Mouse (Mus musculus): Measurements from ENCODE around the gene Afg1l. TPM values are rescaled to one million over a fixed set of nuclear protein-coding genes. Genes with fewer than 3 reads are reported as not detected.

Gene Afg1l
- 16.5 and 17.2 TPM in 2 replicates for polyA plus RNA-seq (2015; fragmentation: Nextera tagmentation; extraction: Ambion mirVana)

GRCm38 (mm10) chr10:42478341-42478720 is at the start of gene Afg1l:
Gene Afg1l, minus strand, starts transcription at chr10:42478565.
- H3K4me3 ChIP-seq = peak within 1 kb of the TSS; percentile 77
- WGBS = under 1% methylated on average over 29 of the region's 29 CpGs

GRCm38 (mm10) chr10:42525682-42526081 is 47.3 kb upstream of the Afg1l start:
- Histone ChIP-seq H3K9me3 (replicated peaks) (no peaks in the 10 kb centered on the region), H3K27ac (no peak overlapping the region), H3K9ac (no peak overlapping the region), H3K4me3 (no peak overlapping the region), H3K4me2 (no peak overlapping the region), H3K4me1 (replicated peaks) (peaks cover 13% of the 10 kb centered on the region), H3K27me3 (no peaks in the 10 kb centered on the region), H3K36me3 (peaks cover 33% of the 10 kb centered on the region; the same call in 1 of the 2 replicates)
- no peak for ATAC-seq (replicated peaks; ENCODE audit: insufficient number of reproducible peaks, insufficient read depth, low FRiP score, low read depth)
- 90% methylated on average over 3 of the region's 3 CpGs for WGBS

More at GRCm38 (mm10) chr10:42478341-42478720, at the start of gene Afg1l:
- Histone ChIP-seq H3K27ac (peak within 1 kb of the TSS; percentile 98), H3K27me3 (no peaks in the 10 kb centered on the region), H3K36me3 (no peaks in the 10 kb centered on the region), H3K4me1 (replicated peaks) (peaks cover 16% of the 10 kb centered on the region), H3K4me2 (peak within 1 kb of the TSS; percentile 89), H3K9me3 (replicated peaks) (no peaks in the 10 kb centered on the region), H3K9ac (peak within 1 kb of the TSS; percentile 87)
- ATAC-seq (replicated peaks; ENCODE audit: insufficient number of reproducible peaks, insufficient read depth, low FRiP score, low read depth) = peak; percentile 94

- no peaks in the 10 kb centered on the region for H3K9me3 ChIP-seq (replicated peaks)
- H3K27me3 ChIP-seq = no peaks in the 10 kb centered on the region
- H3K27ac ChIP-seq = no peak overlapping the region
- H3K36me3 ChIP-seq = peaks cover 21% of the 10 kb centered on the region; the same call in 1 of the 2 replicates
- no peak overlapping the region for H3K9ac ChIP-seq
- no peak overlapping the region for H3K4me3 ChIP-seq
- no peak for ATAC-seq (replicated peaks; ENCODE audit: insufficient number of reproducible peaks, insufficient read depth, low FRiP score, low read depth)
- no peak overlapping the region for H3K4me2 ChIP-seq
- 80% methylated on average over 11 of the region's 11 CpGs for WGBS
- H3K4me1 ChIP-seq (replicated peaks) = peaks cover 16% of the 10 kb centered on the region
Measured at GRCm38 (mm10) chr10:42523556-42524162, 45.3 kb upstream of the Afg1l start.

- Histone ChIP-seq H3K4me1 (replicated peaks) (peaks cover 18% of the 10 kb centered on the region), H3K27ac (no peak overlapping the region)
- no peak for ATAC-seq (replicated peaks; ENCODE audit: insufficient number of reproducible peaks, insufficient read depth, low FRiP score, low read depth)
Measured at GRCm38 (mm10) chr10:42522912-42523311, 44.5 kb upstream of the Afg1l start.

GRCm38 (mm10) chr10:42521315-42521981 is 43.1 kb upstream of the Afg1l start:
- peaks cover 18% of the 10 kb centered on the region for H3K4me1 ChIP-seq (replicated peaks)
- no peak overlapping the region for H3K4me2 ChIP-seq
- ATAC-seq (replicated peaks; ENCODE audit: insufficient number of reproducible peaks, insufficient read depth, low FRiP score, low read depth) = peak; percentile 67
- H3K27ac ChIP-seq = peak overlapping the region; percentile 45
- H3K9me3 ChIP-seq (replicated peaks) = no peaks in the 10 kb centered on the region
- no peak overlapping the region for H3K4me3 ChIP-seq
- H3K9ac ChIP-seq = no peak overlapping the region
- no peaks in the 10 kb centered on the region for H3K27me3 ChIP-seq
- WGBS = 37% methylated on average over 5 of the region's 5 CpGs
- H3K36me3 ChIP-seq = peaks cover 10% of the 10 kb centered on the region; the same call in 1 of the 2 replicates

More at GRCm38 (mm10) chr10:42522912-42523311, 44.5 kb upstream of the Afg1l start:
- peaks cover 15% of the 10 kb centered on the region; the same call in 1 of the 2 replicates for H3K36me3 ChIP-seq
- no peaks in the 10 kb centered on the region for H3K27me3 ChIP-seq
- no peak overlapping the region for H3K4me2 ChIP-seq
- H3K9ac ChIP-seq = no peak overlapping the region
- H3K9me3 ChIP-seq (replicated peaks) = no peaks in the 10 kb centered on the region
- H3K4me3 ChIP-seq = no peak overlapping the region
- WGBS = 50% methylated on average over 2 of the region's 2 CpGs

GRCm38 (mm10) chr10:42518363-42518762 is 40.0 kb upstream of the Afg1l start:
- H3K4me2 ChIP-seq = no peak overlapping the region
- H3K36me3 ChIP-seq = no peaks in the 10 kb centered on the region
- H3K9me3 ChIP-seq (replicated peaks) = no peaks in the 10 kb centered on the region
- no peak overlapping the region for H3K27ac ChIP-seq
- 55% methylated on average over 8 of the region's 8 CpGs for WGBS
- no peaks in the 10 kb centered on the region for H3K27me3 ChIP-seq
- H3K9ac ChIP-seq = no peak overlapping the region
- peaks cover 18% of the 10 kb centered on the region for H3K4me1 ChIP-seq (replicated peaks)
- no peak for ATAC-seq (replicated peaks; ENCODE audit: insufficient number of reproducible peaks, insufficient read depth, low FRiP score, low read depth)
- H3K4me3 ChIP-seq = no peak overlapping the region

- no peak for ATAC-seq (replicated peaks; ENCODE audit: insufficient number of reproducible peaks, insufficient read depth, low FRiP score, low read depth)
- H3K27ac ChIP-seq = no peak overlapping the region
Measured at GRCm38 (mm10) chr10:42514125-42514524, 35.8 kb upstream of the Afg1l start.

GRCm38 (mm10) chr10:42511184-42512135 is 33.1 kb upstream of the Afg1l start:
- H3K36me3 ChIP-seq = 0 out of 2 replicates have a peak, but pooled peaks cover 3% of the 10 kb centered on the region
- peaks cover 8% of the 10 kb centered on the region; the same call in 1 of the 2 replicates for H3K4me1 ChIP-seq (replicated peaks)
- WGBS = 61% methylated on average over 6 of the region's 6 CpGs
- no peak overlapping the region for H3K4me3 ChIP-seq
- H3K27ac ChIP-seq = no peak overlapping the region
- no peak for ATAC-seq (replicated peaks; ENCODE audit: insufficient number of reproducible peaks, insufficient read depth, low FRiP score, low read depth)
- no peaks in the 10 kb centered on the region for H3K27me3 ChIP-seq
- no peaks in the 10 kb centered on the region for H3K9me3 ChIP-seq (replicated peaks)
- H3K4me2 ChIP-seq = no peak overlapping the region
- H3K9ac ChIP-seq = no peak overlapping the region

More at GRCm38 (mm10) chr10:42514125-42514524, 35.8 kb upstream of the Afg1l start:
- Histone ChIP-seq H3K27me3 (no peaks in the 10 kb centered on the region), H3K4me2 (no peak overlapping the region), H3K36me3 (0 out of 2 replicates have a peak, but pooled peaks cover 3% of the 10 kb centered on the region), H3K9ac (no peak overlapping the region), H3K9me3 (replicated peaks) (no peaks in the 10 kb centered on the region), H3K4me1 (replicated peaks) (0 out of 2 replicates have a peak, but pooled peaks cover 2% of the 10 kb centered on the region), H3K4me3 (no peak overlapping the region)

GRCm38 (mm10) chr10:42510141-42510540 is 31.8 kb upstream of the Afg1l start:
- H3K9me3 ChIP-seq (replicated peaks) = no peaks in the 10 kb centered on the region
- no peak overlapping the region for H3K9ac ChIP-seq
- H3K27ac ChIP-seq = no peak overlapping the region
- no peak for ATAC-seq (replicated peaks; ENCODE audit: insufficient number of reproducible peaks, insufficient read depth, low FRiP score, low read depth)
- H3K36me3 ChIP-seq = 0 out of 2 replicates have a peak, but pooled peaks cover 3% of the 10 kb centered on the region
- H3K27me3 ChIP-seq = no peaks in the 10 kb centered on the region
- 82% methylated on average over 6 of the region's 6 CpGs for WGBS
- H3K4me1 ChIP-seq (replicated peaks) = peaks cover 9% of the 10 kb centered on the region; the same call in 1 of the 2 replicates
- H3K4me3 ChIP-seq = no peak overlapping the region
- H3K4me2 ChIP-seq = no peak overlapping the region

GRCm38 (mm10) chr10:42504096-42504710 is 25.8 kb upstream of the Afg1l start:
- H3K27ac ChIP-seq = no peak overlapping the region
- H3K4me3 ChIP-seq = no peak overlapping the region
- 74% methylated on average over 10 of the region's 10 CpGs for WGBS
- H3K4me2 ChIP-seq = no peak overlapping the region; the same call in 1 of the 2 replicates
- H3K9ac ChIP-seq = no peak overlapping the region
- ATAC-seq (replicated peaks; ENCODE audit: insufficient number of reproducible peaks, insufficient read depth, low FRiP score, low read depth) = no peak
- H3K27me3 ChIP-seq = no peaks in the 10 kb centered on the region
- no peaks in the 10 kb centered on the region for H3K9me3 ChIP-seq (replicated peaks)
- H3K36me3 ChIP-seq = no peaks in the 10 kb centered on the region
- peaks cover 22% of the 10 kb centered on the region for H3K4me1 ChIP-seq (replicated peaks)
